Mouse (Mus musculus) lung, postnatal 10 days (tissue): ENCODE data around the gene Wrb.
"Not testable (repeated sequence)": the region's sequence is repeated elsewhere in the genome, so short reads cannot be mapped to it uniquely, and the experiment has no call there.

ENCODE experiments used
- DNase-seq: peaks from one replicate; pipeline ENCODE4 v3.0.0; 2021

Gene Wrb

DNA sequence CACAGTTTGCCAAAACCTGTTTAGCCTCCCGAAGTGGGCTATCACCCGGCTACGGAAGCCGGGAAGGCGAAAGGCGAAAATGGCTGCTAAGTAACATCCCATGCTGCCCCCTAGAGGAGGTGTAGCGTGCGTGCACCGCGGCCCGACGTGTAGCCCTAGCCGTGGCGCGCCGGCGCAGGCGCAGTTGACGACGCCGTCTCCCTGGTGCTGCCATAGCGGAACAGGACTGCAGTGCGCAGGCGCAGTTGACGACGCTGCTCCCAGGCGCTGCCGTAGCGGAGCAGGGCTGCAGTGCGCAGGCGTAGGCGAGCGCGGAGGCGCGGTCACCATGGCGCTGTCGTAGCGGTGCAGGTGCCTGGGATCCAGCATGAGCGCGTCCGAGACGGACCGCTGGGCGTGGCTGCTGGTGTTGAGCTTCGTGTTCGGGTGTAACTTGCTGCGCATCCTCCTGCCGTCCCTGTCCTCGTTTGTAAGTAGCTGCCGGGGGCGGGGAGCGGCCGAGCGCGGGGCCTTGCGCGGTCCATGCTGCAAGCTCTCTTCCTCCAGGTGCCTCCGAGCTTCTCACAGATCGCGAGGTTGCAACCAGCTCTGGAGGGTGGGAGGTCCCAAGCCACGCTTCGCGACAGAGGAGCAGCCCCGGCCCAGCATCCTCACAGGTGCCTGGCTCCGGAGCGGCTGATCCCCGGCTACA is at the start of gene Wrb:
Gene Wrb, plus strand, starts transcription at position 298 of the 691 bp plus-strand sequence.
- peak; percentile 100 for DNase-seq

DNA sequence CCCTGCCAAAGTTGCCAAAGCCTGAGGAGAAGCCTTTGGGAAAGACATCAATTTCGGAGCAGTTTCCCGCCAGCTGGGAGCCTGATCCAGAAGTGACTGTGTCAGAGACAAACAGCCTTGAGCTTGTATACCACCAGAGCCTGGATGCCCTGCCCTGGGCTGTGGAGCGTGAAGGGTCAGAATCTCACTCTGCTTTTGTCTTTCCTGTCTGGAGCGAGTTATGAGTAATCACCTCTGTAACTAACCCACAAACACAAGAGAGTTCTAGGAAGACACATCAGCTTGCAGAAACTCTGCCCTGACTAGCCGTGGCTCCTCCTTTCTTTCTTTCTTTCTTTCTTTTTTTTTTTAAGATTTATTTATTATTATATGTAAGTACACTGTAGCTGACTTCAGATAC is 49.2 kb upstream of the Wrb start:
- no peak for DNase-seq

DNA sequence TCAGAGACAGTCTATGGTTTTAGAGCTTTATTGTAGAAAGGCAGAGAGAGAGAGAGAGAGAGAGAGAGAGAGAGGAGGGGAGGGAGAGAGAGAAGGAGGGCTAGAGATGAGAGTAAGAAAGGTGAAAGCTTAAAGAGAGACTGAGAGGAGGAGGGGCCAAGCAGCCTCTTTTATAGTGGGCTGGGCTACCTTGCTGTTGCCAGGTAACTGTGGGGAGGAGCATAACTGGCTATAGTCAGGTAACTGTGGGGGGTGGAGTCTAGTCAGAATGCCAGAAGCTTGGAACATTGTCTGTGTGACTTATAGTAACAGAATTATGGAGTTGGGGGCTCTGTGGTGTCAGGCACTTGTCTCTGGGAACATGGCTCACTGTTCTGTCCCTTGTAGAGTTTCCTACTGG is 47.4 kb upstream of the Wrb start:
- not testable (repeated sequence) for DNase-seq

- DNase-seq: peak; percentile 65
Measured at GRCm38 (mm10) chr16:96103036-96103435, 42.2 kb upstream of the Wrb start.

GRCm38 (mm10) chr16:96109673-96110072 is 35.5 kb upstream of the Wrb start:
- DNase-seq: no peak

GRCm38 (mm10) chr16:96110655-96111345 is 34.4 kb upstream of the Wrb start:
- DNase-seq: no peak

- DNase-seq: no peak
Measured at GRCm38 (mm10) chr16:96112769-96113168, 32.4 kb upstream of the Wrb start.

DNA sequence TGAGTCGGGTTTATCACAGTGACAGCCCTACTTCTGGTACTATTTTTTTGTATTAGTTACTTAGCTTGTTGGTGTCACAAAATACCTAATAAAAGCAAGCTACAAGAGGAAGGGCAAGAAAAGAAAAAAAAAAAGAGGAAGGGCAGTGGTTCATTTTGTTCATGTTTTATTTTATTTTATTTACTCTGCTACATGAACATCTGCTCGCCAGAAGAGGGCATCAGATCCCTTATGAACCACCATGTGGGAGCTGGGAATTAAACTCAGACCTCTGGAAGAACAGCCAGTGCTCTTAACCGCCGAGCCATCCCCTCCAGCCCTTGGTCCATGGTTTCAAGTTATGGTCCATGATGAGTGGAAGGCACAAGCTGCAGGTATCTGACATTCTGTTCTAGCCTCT is 30.5 kb upstream of the Wrb start:
- no peak for DNase-seq

DNA sequence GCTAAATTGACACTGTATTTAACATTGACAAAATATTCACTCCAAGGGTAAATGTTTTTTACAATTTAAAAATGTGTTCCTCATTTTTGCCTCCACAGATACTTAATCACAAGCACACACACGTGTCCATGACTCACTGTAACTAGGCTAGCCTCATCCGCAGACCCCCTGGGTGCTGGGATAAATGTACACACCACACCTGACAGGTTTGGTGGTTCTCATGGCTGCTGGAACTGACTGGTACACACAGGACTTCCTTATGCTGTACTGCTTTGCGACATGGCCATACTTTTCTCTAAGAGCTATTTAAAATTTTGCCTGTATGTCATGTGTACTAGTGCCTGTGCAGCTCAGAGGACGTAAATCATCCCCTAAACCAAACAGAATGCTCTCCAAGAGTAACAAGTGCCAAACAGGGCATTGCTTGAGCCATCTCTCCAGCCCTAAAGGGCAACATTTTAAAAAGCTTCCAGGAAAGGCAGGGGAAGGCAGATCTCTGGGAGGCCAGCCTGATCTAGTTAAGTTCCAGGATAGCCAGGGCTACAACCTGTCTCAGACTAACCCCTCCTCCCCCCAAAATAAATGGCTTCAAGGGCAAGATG is 25.1 kb upstream of the Wrb start:
- no peak for DNase-seq

DNA sequence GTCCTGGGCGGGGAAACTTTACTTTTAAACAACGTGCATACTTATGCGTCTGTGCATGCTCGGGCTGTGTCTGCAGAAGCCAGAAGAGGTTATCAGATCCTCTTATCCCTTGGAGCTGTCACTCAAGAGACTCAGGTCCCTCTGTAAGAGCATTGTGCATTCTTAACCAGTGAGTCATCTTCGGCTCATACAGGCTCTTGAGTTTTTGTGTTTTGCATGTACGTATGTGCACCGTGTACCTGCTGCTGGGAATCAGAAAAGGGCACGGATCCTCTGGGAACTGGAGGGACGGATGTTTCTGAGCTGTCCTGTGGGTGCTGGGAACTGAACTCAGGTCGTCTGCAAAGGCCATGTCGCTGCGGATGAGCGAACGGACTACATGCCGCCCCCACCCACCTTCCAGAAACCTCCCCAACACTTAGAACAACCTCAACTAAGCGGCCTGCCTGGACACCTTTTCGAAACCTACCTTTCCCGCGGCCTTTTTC is 18.5 kb upstream of the Wrb start:
- DNase-seq: peak; percentile 43

DNA sequence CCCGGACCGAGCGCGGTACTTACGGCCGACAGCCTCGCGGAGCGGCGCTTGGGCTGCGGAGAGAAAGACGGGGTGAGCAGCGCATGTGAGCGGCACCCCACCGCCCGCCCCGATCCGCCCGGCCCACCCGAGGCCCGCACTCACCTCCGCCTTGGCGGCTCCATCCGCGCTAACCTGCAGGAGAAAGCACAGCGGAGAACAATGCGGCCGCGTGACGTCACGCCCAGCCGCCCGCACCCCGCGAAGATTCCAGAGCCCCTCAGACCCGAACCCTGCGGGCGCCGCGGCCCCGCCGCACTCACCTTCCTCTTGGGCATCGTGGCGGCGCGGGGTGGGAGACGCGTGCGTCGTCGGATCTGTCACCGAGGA is 17.9 kb upstream of the Wrb start:
- no peak for DNase-seq

DNA sequence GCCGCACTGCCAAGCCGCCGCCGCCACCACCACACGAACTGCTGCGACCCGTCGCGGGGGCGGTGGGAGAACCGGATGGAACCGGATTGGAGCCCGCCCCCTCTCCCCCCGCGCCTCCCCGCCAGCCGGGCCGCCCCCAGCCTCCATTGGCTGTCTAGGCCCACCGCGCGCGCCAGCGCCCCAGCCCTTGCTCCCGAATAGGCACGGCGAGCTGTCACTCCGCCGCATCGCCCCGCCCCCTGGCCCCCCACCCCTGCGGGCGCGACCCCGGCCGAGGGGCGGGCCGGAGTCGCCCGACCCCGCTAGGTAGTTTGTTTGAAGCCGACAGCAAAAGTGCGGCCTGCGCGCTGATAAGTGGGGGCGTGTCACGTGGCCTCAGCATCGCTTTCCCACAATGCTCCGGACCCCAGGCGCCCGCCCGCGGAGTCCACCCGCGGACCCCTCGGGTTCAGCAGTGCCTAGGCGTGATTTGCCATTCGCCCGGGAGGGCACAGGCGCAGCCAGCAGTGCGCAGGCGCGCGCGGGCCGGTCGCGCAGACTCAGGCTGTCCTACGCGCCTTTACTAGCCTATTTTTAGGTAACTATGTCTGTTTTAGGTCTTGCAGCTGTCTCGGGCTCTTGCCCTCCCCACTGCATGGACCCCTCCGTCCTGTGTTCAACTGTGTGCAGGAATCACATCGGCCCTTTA is 17.4 kb upstream of the Wrb start, which contains the start of gene Hmgn1:
Gene Hmgn1, minus strand, starts transcription at position 73 of the 688 bp plus-strand sequence.
- DNase-seq: peak; percentile 98

DNA sequence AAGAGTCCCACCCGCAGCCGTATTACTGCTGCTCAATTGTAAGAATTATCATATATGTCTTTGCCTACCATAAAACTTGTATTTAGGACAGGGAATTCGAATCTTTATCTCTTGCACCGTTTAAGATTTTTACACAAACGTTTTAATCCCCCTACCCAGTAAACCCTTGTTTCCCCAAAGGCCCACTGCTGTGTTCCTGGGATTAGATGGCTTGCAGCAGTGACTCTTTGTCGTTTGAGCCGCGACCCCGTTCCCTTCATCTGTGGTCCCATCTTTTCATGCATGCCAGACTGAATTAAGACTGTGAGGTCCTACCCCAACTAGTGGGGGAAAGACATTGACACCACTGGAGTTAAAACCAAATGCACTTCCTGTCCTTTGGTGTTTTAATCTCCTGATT is 16.7 kb upstream of the Wrb start:
- no peak for DNase-seq

GRCm38 (mm10) chr16:96144748-96145109 is 478 bp upstream of the Wrb start:
- not testable (repeated sequence) for DNase-seq

DNA sequence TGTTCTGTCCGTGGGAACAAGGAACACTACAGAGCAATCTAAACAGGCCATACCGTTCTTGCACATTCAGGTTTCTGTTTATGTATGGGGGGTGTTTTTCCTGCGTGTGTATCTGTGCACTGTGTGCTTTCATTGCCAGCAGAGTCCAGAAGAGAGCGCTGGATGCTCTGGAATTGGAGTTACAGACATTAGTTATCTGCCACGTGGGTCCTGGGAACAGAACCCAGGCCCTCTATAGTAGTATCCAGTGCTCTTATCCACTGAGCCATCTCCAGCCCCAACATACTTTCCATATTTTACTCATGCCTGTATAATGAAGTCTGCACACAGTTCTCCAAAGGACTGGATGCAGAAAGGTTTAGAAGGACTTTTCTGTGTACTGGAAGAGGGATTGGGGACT is 607 bp downstream of the Wrb start:
- DNase-seq: no peak

DNA sequence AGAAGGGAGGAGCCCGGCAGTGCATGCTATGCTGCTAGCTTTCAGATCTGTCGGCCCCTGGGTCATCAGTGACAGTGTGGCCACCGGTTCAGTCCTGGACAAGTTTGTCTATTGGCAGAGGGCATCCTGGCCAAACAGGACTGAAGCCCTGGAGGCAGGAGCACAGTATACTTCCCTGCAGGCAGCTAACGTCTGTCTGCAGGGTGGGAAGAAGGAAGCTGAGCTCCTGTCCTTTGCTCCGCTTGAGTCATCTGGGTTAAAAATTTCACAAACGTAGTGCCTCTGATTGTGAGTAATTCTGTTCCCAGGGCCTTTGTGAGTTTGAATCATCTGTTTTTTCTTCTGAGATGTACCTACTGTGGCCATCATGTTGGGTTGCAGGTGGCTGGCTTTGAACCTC is 3.6 kb downstream of the Wrb start:
- no peak for DNase-seq

GRCm38 (mm10) chr16:96149311-96149710 is 4.1 kb downstream of the Wrb start:
- DNase-seq: no peak

GRCm38 (mm10) chr16:96150995-96151394 is 5.8 kb downstream of the Wrb start:
- peak; percentile 31 for DNase-seq

DNA sequence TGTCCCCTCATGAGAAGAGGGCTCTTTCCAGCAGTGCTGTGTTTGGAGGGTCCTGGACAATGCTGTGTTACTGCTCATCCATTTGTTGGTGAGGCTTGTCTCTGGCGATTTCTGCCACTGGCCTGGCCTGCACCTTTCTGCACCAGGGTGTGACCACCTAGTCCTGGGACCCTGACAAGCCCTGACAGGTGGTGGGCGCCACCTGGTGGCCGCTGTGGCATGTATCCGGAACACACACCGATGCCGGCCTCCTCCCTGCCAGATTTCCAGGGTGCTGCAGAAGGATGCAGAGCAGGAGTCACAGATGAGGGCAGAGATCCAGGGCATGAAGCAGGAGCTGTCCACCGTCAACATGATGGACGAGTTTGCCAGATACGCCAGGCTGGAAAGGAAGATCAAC is 6.3 kb downstream of the Wrb start:
- peak; percentile 85 for DNase-seq

DNA sequence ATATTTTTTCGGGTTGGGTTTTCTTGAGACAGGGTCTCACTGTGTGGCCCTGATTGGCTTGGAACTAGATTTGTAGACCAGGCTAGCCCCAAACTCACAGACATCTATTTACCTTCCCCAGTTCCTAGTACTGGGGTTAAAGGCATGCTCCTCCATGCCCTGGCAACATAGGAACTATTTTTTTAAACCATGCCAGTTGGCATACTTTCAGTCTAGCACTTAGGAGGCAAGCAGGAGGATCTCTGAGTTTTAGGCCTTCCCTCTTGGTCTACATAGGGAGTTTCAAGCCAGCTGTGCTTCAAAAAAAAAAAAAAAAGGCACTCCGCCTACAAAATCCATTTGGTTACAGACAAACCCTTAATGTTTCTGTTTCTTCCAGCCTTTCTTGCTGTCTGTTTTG is 9.3 kb downstream of the Wrb start:
- DNase-seq: no peak

DNA sequence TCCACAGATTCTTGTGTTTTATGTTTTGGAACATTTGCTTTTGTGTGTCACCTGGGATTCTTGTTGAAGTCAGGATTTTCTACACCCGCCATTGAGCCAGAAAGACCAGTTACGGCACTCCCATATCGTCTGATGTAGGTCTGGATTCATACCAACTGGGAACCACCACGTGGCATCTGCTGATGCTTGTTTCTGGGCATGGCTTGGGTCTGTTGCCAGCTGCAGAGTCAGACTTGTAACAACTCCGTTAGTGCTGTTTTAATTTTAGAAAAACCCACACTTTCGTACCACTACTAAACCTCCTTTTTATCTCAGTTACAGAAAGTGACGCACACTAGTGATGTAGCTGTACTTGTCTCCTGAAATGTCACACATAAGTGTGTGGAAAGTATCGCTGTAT is 10.8 kb downstream of the Wrb start:
- DNase-seq: no peak

GRCm38 (mm10) chr16:96157171-96157570 is 12.0 kb downstream of the Wrb start:
- DNase-seq: no peak

DNA sequence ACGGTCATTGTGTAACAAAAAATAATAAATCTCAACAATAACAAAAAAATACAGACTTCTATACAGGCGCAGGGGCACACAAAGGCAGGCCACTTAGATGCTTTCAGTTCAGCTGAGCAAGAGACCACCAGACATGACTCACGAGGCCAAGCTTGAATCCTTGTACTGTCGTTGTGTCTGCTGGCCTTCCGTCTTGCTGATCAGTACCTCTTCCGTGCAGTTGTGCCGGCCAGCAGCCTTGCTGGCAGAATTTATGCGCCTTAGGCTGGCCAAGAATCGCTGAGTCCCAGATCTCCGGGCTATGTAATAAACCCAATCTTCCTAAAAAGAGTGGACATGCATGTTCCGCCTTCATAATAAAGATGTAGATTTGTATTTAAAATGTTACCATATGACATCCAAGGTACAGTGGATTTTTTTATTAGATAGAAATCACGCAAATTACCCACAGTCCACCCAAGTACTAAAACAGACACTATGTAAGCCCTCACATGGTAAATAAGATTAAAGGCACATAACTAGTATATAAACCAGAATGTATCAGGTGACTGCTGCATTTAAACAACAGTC is 13.4 kb downstream of the Wrb start:
- no peak for DNase-seq
